Mouse (Mus musculus): ENCODE data around the gene Htra3. TPM values are rescaled to one million over a fixed set of nuclear protein-coding genes. Genes with fewer than 3 reads are reported as not detected.

Gene Htra3
- polyA plus RNA-seq, 1 experiment, result not detected

DNA sequence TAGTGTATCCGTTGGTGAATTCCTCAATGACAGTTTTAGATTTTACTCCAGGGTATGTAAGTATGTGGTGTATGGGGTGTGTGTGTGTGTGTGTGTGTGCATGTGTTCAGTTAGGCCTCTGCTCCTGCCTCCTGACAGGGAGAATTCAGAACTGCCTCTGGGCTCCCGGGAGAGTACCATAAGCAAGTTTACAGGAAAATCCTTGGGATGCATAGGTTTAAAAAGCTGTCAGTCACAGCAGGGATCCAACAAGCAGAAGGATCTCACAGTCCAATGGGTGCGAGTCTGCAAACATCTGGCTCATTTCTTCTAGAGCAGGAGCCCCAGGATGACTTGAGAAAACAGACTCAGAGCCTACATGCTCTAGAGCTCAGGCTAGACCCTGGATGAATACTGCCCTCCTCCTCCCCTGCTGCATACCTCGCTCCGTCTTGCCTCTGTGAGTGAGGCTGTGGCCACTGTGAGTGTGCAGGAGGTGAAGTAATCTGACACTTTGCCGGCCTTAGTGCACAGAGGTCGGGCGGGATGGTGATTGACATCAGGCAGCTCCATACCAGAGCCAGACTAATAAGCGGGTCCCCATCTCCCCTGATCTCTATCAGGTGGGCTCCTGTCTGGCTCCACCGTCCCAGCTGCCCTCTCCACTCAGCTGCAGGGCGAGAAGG lies 9.7 kb downstream of the Htra3 start:
- no peaks in the 10 kb centered on the region for H3K4me1 ChIP-seq (ENCODE audit: control insufficient read depth)
- H3K36me3 ChIP-seq (ENCODE audit: control insufficient read depth), result no peaks in the 10 kb centered on the region
- H3K27me3 ChIP-seq (ENCODE audit: control insufficient read depth), result no peaks in the 10 kb centered on the region
- no peak for TF ChIP-seq TAL1 (IDR thresholded peaks at IDR 0.05; ENCODE audit: low read length)
- no peak for TF ChIP-seq GATA1 (IDR thresholded peaks at IDR 0.05; ENCODE audit: low read length)
- no peak overlapping the region for H3K4me3 ChIP-seq (replicated peaks)
- H3K9me3 ChIP-seq (ENCODE audit: control insufficient read depth, low read length), result no peaks in the 10 kb centered on the region

GRCm38 (mm10) chr5:35666152-35666551 lies 13.4 kb downstream of the Htra3 start:
- Histone ChIP-seq H3K27me3 (ENCODE audit: control insufficient read depth) (no peaks in the 10 kb centered on the region), H3K9me3 (ENCODE audit: control insufficient read depth, low read length) (no peaks in the 10 kb centered on the region), H3K4me3 (replicated peaks) (no peak overlapping the region), H3K36me3 (ENCODE audit: control insufficient read depth) (no peaks in the 10 kb centered on the region), H3K4me1 (ENCODE audit: control insufficient read depth) (no peaks in the 10 kb centered on the region)
- TF ChIP-seq TAL1 (IDR thresholded peaks at IDR 0.05; ENCODE audit: low read length) (no peak), GATA1 (IDR thresholded peaks at IDR 0.05; ENCODE audit: low read length) (no peak)

DNA sequence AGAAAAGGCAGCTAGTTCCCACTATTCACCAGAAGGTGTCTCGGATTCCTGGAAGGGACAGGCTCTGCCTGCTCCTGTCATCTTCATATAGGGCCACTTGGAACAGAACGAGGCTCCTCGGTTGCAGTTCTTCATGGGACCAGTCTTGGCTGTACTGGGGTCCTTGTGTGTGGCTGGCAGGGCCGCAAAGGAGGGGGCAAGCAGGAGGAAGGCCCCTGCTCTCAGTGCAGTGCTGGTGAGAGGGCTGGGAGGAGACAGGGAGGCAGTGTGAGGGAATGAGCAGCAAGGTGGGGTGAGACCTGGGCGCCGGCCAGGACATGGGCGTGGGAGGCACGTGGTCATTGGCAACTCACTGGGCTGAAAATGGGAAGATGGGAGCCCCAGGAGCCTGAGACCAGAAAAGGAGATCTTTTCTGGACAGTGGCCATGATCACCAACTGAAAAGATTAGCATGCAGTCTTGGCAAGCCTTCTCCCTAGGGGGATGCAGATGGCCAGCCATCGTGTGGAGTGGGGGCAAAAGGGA lies 17.5 kb downstream of the Htra3 start:
- no peaks in the 10 kb centered on the region for H3K36me3 ChIP-seq (ENCODE audit: control insufficient read depth)
- no peaks in the 10 kb centered on the region for H3K27me3 ChIP-seq (ENCODE audit: control insufficient read depth)
- no peaks in the 10 kb centered on the region for H3K4me1 ChIP-seq (ENCODE audit: control insufficient read depth)
- no peak overlapping the region for H3K4me3 ChIP-seq (replicated peaks)
- no peaks in the 10 kb centered on the region for H3K9me3 ChIP-seq (ENCODE audit: control insufficient read depth, low read length)
- TF ChIP-seq TAL1 (IDR thresholded peaks at IDR 0.05; ENCODE audit: low read length), result no peak
- no peak for TF ChIP-seq GATA1 (IDR thresholded peaks at IDR 0.05; ENCODE audit: low read length)

- Histone ChIP-seq H3K9me3 (ENCODE audit: control insufficient read depth, low read length) (no peaks in the 10 kb centered on the region), H3K27me3 (ENCODE audit: control insufficient read depth) (no peaks in the 10 kb centered on the region), H3K4me1 (ENCODE audit: control insufficient read depth) (no peaks in the 10 kb centered on the region), H3K4me3 (replicated peaks) (no peak overlapping the region), H3K36me3 (ENCODE audit: control insufficient read depth) (no peaks in the 10 kb centered on the region)
- TF ChIP-seq TAL1 (IDR thresholded peaks at IDR 0.05; ENCODE audit: low read length), result no peak
- TF ChIP-seq GATA1 (IDR thresholded peaks at IDR 0.05; ENCODE audit: low read length), result no peak
These were observed 18.4 kb downstream of the Htra3 start for GRCm38 (mm10) chr5:35661210-35661609.

- Histone ChIP-seq H3K4me3 (replicated peaks) (no peak overlapping the region), H3K4me1 (ENCODE audit: control insufficient read depth) (no peaks in the 10 kb centered on the region), H3K27me3 (ENCODE audit: control insufficient read depth) (no peaks in the 10 kb centered on the region), H3K36me3 (ENCODE audit: control insufficient read depth) (no peaks in the 10 kb centered on the region), H3K9me3 (ENCODE audit: control insufficient read depth, low read length) (no peaks in the 10 kb centered on the region)
- TF ChIP-seq TAL1 (IDR thresholded peaks at IDR 0.05; ENCODE audit: low read length) (no peak), GATA1 (IDR thresholded peaks at IDR 0.05; ENCODE audit: low read length) (no peak)
These were observed 20.1 kb downstream of the Htra3 start for GRCm38 (mm10) chr5:35659503-35659902.

- Histone ChIP-seq H3K36me3 (ENCODE audit: control insufficient read depth) (no peaks in the 10 kb centered on the region), H3K4me3 (replicated peaks) (no peak overlapping the region), H3K27me3 (ENCODE audit: control insufficient read depth) (no peaks in the 10 kb centered on the region), H3K4me1 (ENCODE audit: control insufficient read depth) (no peaks in the 10 kb centered on the region), H3K9me3 (ENCODE audit: control insufficient read depth, low read length) (no peaks in the 10 kb centered on the region)
- TF ChIP-seq TAL1 (IDR thresholded peaks at IDR 0.05; ENCODE audit: low read length) (no peak), GATA1 (IDR thresholded peaks at IDR 0.05; ENCODE audit: low read length) (no peak)
These were observed 23.7 kb downstream of the Htra3 start for GRCm38 (mm10) chr5:35655753-35656485.

GRCm38 (mm10) chr5:35653743-35654395 lies 25.7 kb downstream of the Htra3 start:
- H3K4me3 ChIP-seq (replicated peaks), result no peak overlapping the region
- no peaks in the 10 kb centered on the region for H3K4me1 ChIP-seq (ENCODE audit: control insufficient read depth)
- H3K9me3 ChIP-seq (ENCODE audit: control insufficient read depth, low read length), result no peaks in the 10 kb centered on the region
- TF ChIP-seq TAL1 (IDR thresholded peaks at IDR 0.05; ENCODE audit: low read length) (no peak), GATA1 (IDR thresholded peaks at IDR 0.05; ENCODE audit: low read length) (no peak)
- H3K27me3 ChIP-seq (ENCODE audit: control insufficient read depth), result no peaks in the 10 kb centered on the region
- H3K36me3 ChIP-seq (ENCODE audit: control insufficient read depth), result no peaks in the 10 kb centered on the region

- H3K27me3 ChIP-seq (ENCODE audit: control insufficient read depth), result no peaks in the 10 kb centered on the region
- no peak overlapping the region for H3K4me3 ChIP-seq (replicated peaks)
- no peaks in the 10 kb centered on the region for H3K9me3 ChIP-seq (ENCODE audit: control insufficient read depth, low read length)
- no peaks in the 10 kb centered on the region for H3K36me3 ChIP-seq (ENCODE audit: control insufficient read depth)
- no peak for TF ChIP-seq GATA1 (IDR thresholded peaks at IDR 0.05; ENCODE audit: low read length)
- no peak for TF ChIP-seq TAL1 (IDR thresholded peaks at IDR 0.05; ENCODE audit: low read length)
- no peaks in the 10 kb centered on the region for H3K4me1 ChIP-seq (ENCODE audit: control insufficient read depth)
These were observed 26.7 kb downstream of the Htra3 start for GRCm38 (mm10) chr5:35652872-35653271.

- TF ChIP-seq TAL1 (IDR thresholded peaks at IDR 0.05; ENCODE audit: low read length) (no peak), GATA1 (IDR thresholded peaks at IDR 0.05; ENCODE audit: low read length) (no peak)
- no peaks in the 10 kb centered on the region for H3K9me3 ChIP-seq (ENCODE audit: control insufficient read depth, low read length)
- no peaks in the 10 kb centered on the region for H3K4me1 ChIP-seq (ENCODE audit: control insufficient read depth)
- H3K4me3 ChIP-seq (replicated peaks), result no peak overlapping the region
- H3K27me3 ChIP-seq (ENCODE audit: control insufficient read depth), result no peaks in the 10 kb centered on the region
- H3K36me3 ChIP-seq (ENCODE audit: control insufficient read depth), result no peaks in the 10 kb centered on the region
These were observed 27.3 kb downstream of the Htra3 start for GRCm38 (mm10) chr5:35652319-35652718.
